Mouse (Mus musculus) E14TG2a.4 (cell line): Measurements from ENCODE around the gene Xxylt1.

Experiments used
- H3K27me3 ChIP-seq: 2 replicates; pipeline ENCODE4 v1.6.1; 2014; ENCODE audit warnings: low read length, control low read depth; ENCODE audit not compliant: insufficient read depth
- H3K36me3 ChIP-seq: 2 replicates; pipeline ENCODE4 v1.6.1; 2014; ENCODE audit warnings: low read length, control low read depth; ENCODE audit not compliant: insufficient read depth
- H3K4me1 ChIP-seq: replicated peaks from 2 replicates; pipeline ENCODE4 v1.6.1; 2014; ENCODE audit warnings: low read depth, low read length, control low read depth
- H3K4me3 ChIP-seq: replicated peaks from 2 replicates; pipeline ENCODE4 v1.5.1; 2014; ENCODE audit warnings: mild to moderate bottlenecking, low read length
- H3K9me3 ChIP-seq: 2 replicates; pipeline ENCODE4 v1.6.1; 2014; ENCODE audit warnings: low read length, control low read depth
- CTCF ChIP-seq: conservative IDR thresholded peaks from 2 replicates; pipeline ENCODE4 v1.5.1; 2014; ENCODE audit warnings: low read length
- NANOG ChIP-seq: IDR thresholded peaks from 2 replicates; pipeline ENCODE4 v1.6.1; 2014; ENCODE audit warnings: borderline replicate concordance, low read length, mixed read lengths
- POU5F1 ChIP-seq: IDR thresholded peaks from 2 replicates; pipeline ENCODE4 v1.6.1; 2014; ENCODE audit warnings: low read length, borderline replicate concordance

The Xxylt1 gene

GRCm38 (mm10) chr16:30962515-30962914, 118.7 kb downstream of the Xxylt1 start:
- TF ChIP-seq CTCF (no peak), POU5F1 (no peak), NANOG (no peak)
- Histone ChIP-seq H3K27me3 (no peaks in the 10 kb centered on the region), H3K4me3 (no peak overlapping the region; the same call in 1 of the 2 replicates), H3K4me1 (peaks cover 50% of the 10 kb centered on the region), H3K36me3 (peaks cover 15% of the 10 kb centered on the region), H3K9me3 (peaks cover 24% of the 10 kb centered on the region)

DNA sequence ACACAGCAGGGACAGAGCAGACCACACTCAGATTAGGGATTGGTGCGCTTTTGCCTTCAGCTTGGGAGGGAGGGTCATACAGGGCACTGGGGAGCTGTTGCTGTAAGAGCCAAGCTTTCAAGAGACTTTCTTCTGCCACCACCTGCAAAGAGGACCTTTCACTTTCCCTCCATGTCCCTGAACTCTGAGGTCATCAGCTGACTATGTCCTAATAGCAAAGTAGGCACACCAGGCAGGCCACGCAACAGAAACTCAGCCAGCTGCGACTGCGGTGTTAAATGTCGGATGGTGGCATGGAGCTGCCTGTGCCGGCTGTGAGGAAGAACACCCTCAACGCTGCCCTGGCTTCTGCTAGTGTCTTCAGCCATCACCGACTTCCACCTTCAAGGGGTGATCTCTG, 120.1 kb downstream of the Xxylt1 start:
- Histone ChIP-seq H3K27me3 (no peaks in the 10 kb centered on the region), H3K4me1 (peaks cover 59% of the 10 kb centered on the region), H3K4me3 (no peak overlapping the region), H3K9me3 (peaks cover 19% of the 10 kb centered on the region), H3K36me3 (peaks cover 18% of the 10 kb centered on the region)
- no peak for TF ChIP-seq POU5F1
- no peak for TF ChIP-seq NANOG
- no peak for TF ChIP-seq CTCF

- peaks cover 58% of the 10 kb centered on the region for H3K4me1 ChIP-seq
- no peaks in the 10 kb centered on the region for H3K27me3 ChIP-seq
- no peak overlapping the region for H3K4me3 ChIP-seq
- no peak for TF ChIP-seq NANOG
- no peak for TF ChIP-seq CTCF
- no peak for TF ChIP-seq POU5F1
- H3K9me3 ChIP-seq: peaks cover 18% of the 10 kb centered on the region
- peaks cover 24% of the 10 kb centered on the region for H3K36me3 ChIP-seq
These were observed 121.0 kb downstream of the Xxylt1 start for GRCm38 (mm10) chr16:30960266-30960665.

- no peak overlapping the region for H3K4me3 ChIP-seq
- no peaks in the 10 kb centered on the region for H3K27me3 ChIP-seq
These were observed 121.5 kb downstream of the Xxylt1 start for GRCm38 (mm10) chr16:30959692-30960091.

DNA sequence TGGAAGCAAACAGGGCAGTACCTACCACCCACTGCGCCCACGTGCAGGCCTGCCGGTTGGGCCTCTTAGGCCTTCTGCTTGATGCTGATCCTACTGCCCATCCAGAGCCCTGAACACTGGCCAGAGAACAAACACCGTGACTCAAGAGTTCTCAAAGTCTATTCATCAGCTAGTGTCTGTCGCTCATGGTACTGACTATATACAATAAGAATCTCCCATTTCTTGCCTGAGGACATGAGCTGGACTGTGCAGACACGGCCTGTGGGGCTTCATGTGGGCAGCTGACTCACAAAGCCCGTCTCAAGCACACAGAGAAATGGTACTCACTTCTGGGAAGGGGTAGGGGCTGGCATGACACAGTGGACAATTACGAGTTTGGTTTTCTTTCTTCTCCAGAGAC, 125.1 kb downstream of the Xxylt1 start:
- TF ChIP-seq POU5F1 (no peak), NANOG (no peak), CTCF (no peak)
- H3K9me3 ChIP-seq: no peaks in the 10 kb centered on the region
- H3K36me3 ChIP-seq: peaks cover 24% of the 10 kb centered on the region
- no peak overlapping the region for H3K4me3 ChIP-seq
- H3K27me3 ChIP-seq: no peaks in the 10 kb centered on the region
- peaks cover 21% of the 10 kb centered on the region for H3K4me1 ChIP-seq

More at GRCm38 (mm10) chr16:30959692-30960091, 121.5 kb downstream of the Xxylt1 start:
- TF ChIP-seq CTCF (no peak), POU5F1 (no peak), NANOG (no peak)
- H3K36me3 ChIP-seq: peaks cover 24% of the 10 kb centered on the region
- H3K9me3 ChIP-seq: peaks cover 12% of the 10 kb centered on the region
- peaks cover 52% of the 10 kb centered on the region for H3K4me1 ChIP-seq

GRCm38 (mm10) chr16:30948636-30949035, 132.6 kb downstream of the Xxylt1 start:
- no peaks in the 10 kb centered on the region for H3K27me3 ChIP-seq
- H3K4me3 ChIP-seq: no peak overlapping the region
- H3K36me3 ChIP-seq: peaks cover 3% of the 10 kb centered on the region
- peaks cover 13% of the 10 kb centered on the region for H3K4me1 ChIP-seq
- TF ChIP-seq POU5F1 (no peak), NANOG (no peak), CTCF (no peak)
- no peaks in the 10 kb centered on the region for H3K9me3 ChIP-seq

- Histone ChIP-seq H3K36me3 (peaks cover 3% of the 10 kb centered on the region), H3K9me3 (no peaks in the 10 kb centered on the region), H3K27me3 (no peaks in the 10 kb centered on the region), H3K4me3 (no peak overlapping the region), H3K4me1 (peaks cover 17% of the 10 kb centered on the region)
- no peak for TF ChIP-seq CTCF
- no peak for TF ChIP-seq NANOG
- no peak for TF ChIP-seq POU5F1
These were observed 133.0 kb downstream of the Xxylt1 start for GRCm38 (mm10) chr16:30948216-30948615.

DNA sequence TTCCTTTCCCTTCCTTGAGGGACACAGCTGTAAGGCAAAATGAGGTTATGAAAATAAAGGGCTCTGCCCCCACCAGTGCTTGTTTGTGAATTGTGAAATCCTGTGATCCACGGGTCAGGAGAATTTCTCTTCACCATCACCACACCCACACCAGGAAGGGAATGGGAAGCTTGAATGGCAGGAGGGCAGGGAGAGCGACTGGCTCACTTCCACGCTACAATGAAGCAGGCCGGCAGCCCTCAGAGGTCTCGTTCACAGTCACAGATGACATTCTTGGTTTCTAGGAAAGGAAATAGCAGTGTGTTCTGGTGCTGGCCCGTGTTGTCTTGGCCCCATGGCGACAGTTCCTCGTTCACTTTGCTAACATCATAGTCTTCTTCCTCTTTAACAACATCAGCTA, 136.3 kb downstream of the Xxylt1 start:
- peaks cover 3% of the 10 kb centered on the region for H3K36me3 ChIP-seq
- peaks cover 36% of the 10 kb centered on the region for H3K4me1 ChIP-seq
- TF ChIP-seq POU5F1: no peak
- TF ChIP-seq CTCF: no peak
- no peak for TF ChIP-seq NANOG
- no peaks in the 10 kb centered on the region for H3K27me3 ChIP-seq
- H3K4me3 ChIP-seq: no peak overlapping the region
- no peaks in the 10 kb centered on the region; the same call in 1 of the 2 replicates for H3K9me3 ChIP-seq

- Histone ChIP-seq H3K36me3 (peaks cover 3% of the 10 kb centered on the region), H3K4me1 (peaks cover 44% of the 10 kb centered on the region), H3K9me3 (no peaks in the 10 kb centered on the region; the same call in 1 of the 2 replicates), H3K27me3 (no peaks in the 10 kb centered on the region), H3K4me3 (no peak overlapping the region)
- no peak for TF ChIP-seq POU5F1
- TF ChIP-seq NANOG: no peak
- TF ChIP-seq CTCF: no peak
These were observed 137.3 kb downstream of the Xxylt1 start for GRCm38 (mm10) chr16:30943919-30944318.
